Mouse (Mus musculus) frontal cortex, adult 2 months (tissue): ENCODE measurements around the gene Saa4. TPM values are rescaled to one million over a fixed set of nuclear protein-coding genes. Genes with fewer than 3 reads are reported as not detected.
"Not testable (repeated sequence)": the region's sequence is repeated elsewhere in the genome, so short reads cannot be mapped to it uniquely, and the experiment has no call there.

Experiments used
- DNase-seq, 2 experiments: peaks; one replicate each; pipeline ENCODE4 v3.0.0; 2022; ENCODE audit warnings: low spot score in 1 of 2; ENCODE audit errors: extremely low spot score in 1 of 2
- polyA plus RNA-seq: library from polyadenylated mRNA; depleted of rRNA; stranded (reverse); fragments of >200 nt; gene quantifications from 2 replicates; pipeline ENCODE4 v1.2.3, GENCODE M21; 2012; rRNA removed

Gene Saa4
- polyA plus RNA-seq, 1 experiment: not detected

DNA sequence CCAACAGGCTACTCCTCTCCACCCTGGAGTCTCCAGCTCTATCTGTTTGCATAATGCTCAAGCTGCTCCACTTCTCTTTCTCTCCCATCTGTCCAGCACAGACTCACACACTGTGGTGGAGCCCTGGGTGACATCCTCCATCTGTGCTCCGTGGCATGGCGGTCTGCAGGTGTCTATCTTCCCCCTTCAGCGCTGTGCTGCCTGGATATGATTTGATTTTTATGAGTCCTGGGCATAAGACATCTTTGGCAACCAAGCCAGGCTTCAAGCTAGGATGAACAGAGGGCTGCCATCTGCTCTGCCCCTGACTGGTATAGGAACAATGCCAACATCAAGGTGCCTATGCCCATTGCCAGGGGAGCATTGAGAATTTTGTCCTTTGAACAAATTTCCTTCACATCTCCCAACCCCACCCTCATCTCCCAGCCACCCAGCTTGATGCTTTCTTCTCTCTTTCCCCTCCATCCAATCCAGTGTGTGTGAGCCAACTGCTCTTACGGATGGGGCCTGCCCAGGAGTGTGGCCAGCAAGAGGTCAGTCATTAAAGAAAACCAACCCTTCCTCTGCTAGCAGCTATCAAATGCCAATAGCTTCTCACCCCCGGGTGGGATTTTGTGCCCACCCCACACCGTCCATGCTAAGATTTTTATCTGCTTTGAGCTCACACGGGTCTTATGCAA lies 13.7 kb downstream of the Saa4 start:
- no peak for DNase-seq

DNA sequence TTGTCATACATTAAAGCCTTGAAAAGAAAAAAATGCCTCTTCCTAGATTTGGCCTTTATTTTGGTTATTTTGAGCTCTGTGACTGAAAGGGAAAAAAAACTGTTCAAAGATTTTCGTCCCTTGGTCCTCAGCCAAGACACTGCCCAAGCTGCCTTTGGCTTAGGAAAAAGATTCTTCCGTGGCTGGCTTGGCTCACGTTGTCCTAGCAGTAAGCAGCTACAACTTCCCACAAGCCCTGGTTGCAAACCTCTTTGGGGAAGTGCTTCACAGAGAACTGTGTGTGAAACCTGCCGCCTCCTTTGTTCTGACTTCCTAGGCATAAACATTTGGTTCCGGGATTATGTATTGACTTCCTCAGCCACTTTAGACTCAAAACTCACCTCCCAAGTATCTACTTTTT lies 15.5 kb downstream of the Saa4 start:
- no peak for DNase-seq

GRCm38 (mm10) chr7:46715600-46715999 lies 16.8 kb downstream of the Saa4 start, which contains the start of gene Saa3:
TSS of gene Saa3 (minus strand) at chr7:46715700.
- DNase-seq: no peak

DNA sequence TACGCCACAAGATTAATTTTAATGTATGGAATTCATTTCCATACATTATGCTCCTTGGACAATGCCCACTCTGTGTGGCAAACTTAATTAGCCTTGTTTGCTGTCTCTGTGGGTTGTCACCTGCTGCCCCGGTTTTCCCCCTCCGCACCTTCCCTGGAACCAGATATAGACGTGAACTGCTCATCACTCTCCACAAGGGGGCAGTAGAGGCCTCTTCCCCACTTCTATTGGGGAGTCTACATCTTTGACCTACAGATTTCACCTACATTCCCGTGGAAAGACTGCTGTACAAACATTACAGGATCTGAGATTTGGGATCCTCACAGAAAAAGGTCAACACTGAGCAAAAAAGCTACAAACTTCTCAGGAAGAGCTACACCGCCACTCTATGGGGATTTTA lies 17.9 kb downstream of the Saa4 start:
- DNase-seq: peak in 1 of 2 experiments; percentile 81

DNA sequence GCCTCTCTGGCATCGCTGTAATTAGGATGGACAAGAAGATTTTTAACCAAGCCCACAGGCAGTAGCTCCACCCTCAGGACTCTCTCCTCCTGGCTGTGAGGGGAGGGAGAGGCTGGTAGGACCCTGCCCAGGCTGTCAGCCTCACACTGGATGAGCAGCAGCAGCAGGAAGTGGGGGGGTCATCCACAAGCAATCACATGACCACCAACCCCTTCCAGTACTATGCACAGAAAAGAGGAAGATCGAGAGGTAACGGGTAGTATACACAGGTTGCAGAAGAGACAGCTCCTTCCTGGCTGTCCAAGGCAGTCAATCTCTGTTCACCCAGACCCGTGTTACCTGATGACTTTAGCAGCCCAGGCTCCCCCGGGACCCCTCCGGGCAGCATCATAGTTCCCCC lies 20.2 kb downstream of the Saa4 start:
- no peak for DNase-seq

- DNase-seq: peak; percentile 49 to 86
These were observed 22.0 kb downstream of the Saa4 start, which contains the start of gene Saal1 for GRCm38 (mm10) chr7:46710390-46710844. TSS of gene Saal1 (minus strand) at chr7:46710680.

GRCm38 (mm10) chr7:46700521-46701025 lies 31.8 kb downstream of the Saa4 start:
- DNase-seq: no peak

DNA sequence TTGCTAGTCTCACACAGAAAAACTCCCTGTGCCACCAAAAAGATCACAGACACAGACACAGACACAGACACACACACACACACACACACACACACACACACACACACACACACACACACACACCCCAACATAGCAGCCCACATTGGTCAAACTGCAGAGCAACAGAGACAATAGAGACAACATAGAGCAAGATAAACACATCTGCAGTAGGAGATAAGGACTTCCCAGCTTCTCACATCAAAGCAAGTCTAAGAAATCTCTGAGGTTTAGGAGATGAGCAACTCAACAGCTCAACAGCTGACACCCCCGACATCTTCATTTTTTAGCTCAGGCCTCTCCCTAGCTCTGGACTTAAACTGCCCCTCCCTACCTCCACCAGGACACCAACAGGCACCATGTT lies 35.6 kb downstream of the Saa4 start:
- DNase-seq: no peak

GRCm38 (mm10) chr7:46686827-46687226 lies 45.6 kb downstream of the Saa4 start:
- DNase-seq: no peak

- DNase-seq: no peak
These were observed 51.7 kb downstream of the Saa4 start for GRCm38 (mm10) chr7:46680732-46681131.

DNA sequence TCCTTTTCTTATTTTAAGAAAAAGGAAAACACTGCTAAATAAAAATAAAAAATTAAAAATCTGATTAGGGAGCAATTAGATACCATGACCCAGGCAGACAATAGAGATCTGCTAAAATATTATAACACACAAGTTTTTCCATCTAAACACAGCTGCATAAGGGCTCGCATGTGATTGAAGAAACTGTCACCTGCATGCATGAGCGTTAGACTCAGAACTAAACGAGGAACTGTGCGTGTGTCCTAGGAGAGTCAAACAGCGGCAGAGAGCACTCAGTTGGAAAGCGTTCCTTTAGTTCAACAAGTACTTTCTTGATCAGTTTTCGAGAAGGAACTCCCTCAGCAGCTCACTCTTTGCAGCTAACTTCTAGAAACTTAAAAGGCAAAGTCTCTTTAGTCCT lies 53.4 kb downstream of the Saa4 start:
- not testable (repeated sequence) for DNase-seq

- DNase-seq: no peak
These were observed 54.0 kb downstream of the Saa4 start for GRCm38 (mm10) chr7:46678417-46678816.

Other genes starting within 250 kb of the Saa4 start
- 48.0 and 50.4 TPM in 2 replicates for gene Sergef, start 92.8 kb downstream of the Saa4 start, polyA plus RNA-seq
- gene Tph1, start 60.1 kb downstream of the Saa4 start, polyA plus RNA-seq: 0.27 and 0.34 TPM in 2 replicates
- 8.1 and 9.1 TPM in 2 replicates for gene Saal1, start 21.9 kb downstream of the Saa4 start, polyA plus RNA-seq
- gene Saa3, start 16.9 kb downstream of the Saa4 start, polyA plus RNA-seq: not detected in 2 replicates
- not detected in 2 replicates for gene Saa1, start 10.4 kb upstream of the Saa4 start, polyA plus RNA-seq
- gene Saa2, start 19.2 kb upstream of the Saa4 start, polyA plus RNA-seq: 0.12 TPM in 1 of 2 replicates, not detected in the other
- gene Hps5, start 63.5 kb upstream of the Saa4 start, polyA plus RNA-seq: 16.1 and 18.8 TPM in 2 replicates
- gene Gtf2h1, start 63.5 kb upstream of the Saa4 start, polyA plus RNA-seq: 29.5 and 32.4 TPM in 2 replicates
- gene Ldha, start 108.9 kb upstream of the Saa4 start, polyA plus RNA-seq: 323 and 354 TPM in 2 replicates
- gene Ldhc, start 128.6 kb upstream of the Saa4 start, polyA plus RNA-seq: not detected in 2 replicates
- 77.6 and 78.8 TPM in 2 replicates for gene Tsg101, start 187.4 kb upstream of the Saa4 start, polyA plus RNA-seq
- gene Uevld, start 225.9 kb upstream of the Saa4 start, polyA plus RNA-seq: 6.3 and 7.7 TPM in 2 replicates